Mouse (Mus musculus): ENCODE measurements around the gene Hist1h3b.

The Hist1h3b gene

GRCm38 (mm10) chr13:23799405-23799804 lies 47.3 kb downstream of the Hist1h3b start:
- WGBS: 81% methylated on average over 5 of the region's 5 CpGs

Measured in cerebral cortex, adult 2 months (tissue).